Mouse (Mus musculus) embryonic facial prominence, embryonic 13.5 days (tissue): ENCODE results near the gene Map1s. TPM values are rescaled to one million over a fixed set of nuclear protein-coding genes. Genes with fewer than 3 reads are reported as not detected.

Experiments used
- ATAC-seq: fragments of 200-750 bp; cut with Nextera tagmentation; 2 replicates; pipeline ENCODE4 v1.8.0; 2017; ENCODE audit warnings: low read depth; ENCODE audit not compliant: insufficient number of reproducible peaks, insufficient read depth, low FRiP score, low TSS enrichment
- H3K27ac ChIP-seq: fragments of 300-500 bp; sonication (generic); 2 replicates; pipeline ENCODE4 v1.5.1; 2015; ENCODE audit warnings: moderate library complexity, mild to moderate bottlenecking, inconsistent platforms
- H3K27me3 ChIP-seq: fragments of 300-500 bp; sonication (generic); 2 replicates; pipeline ENCODE4 v1.6.1; 2015; ENCODE audit warnings: mild to moderate bottlenecking, inconsistent platforms
- H3K36me3 ChIP-seq: fragments of 300-500 bp; sonication (generic); 2 replicates; pipeline ENCODE4 v1.6.1; 2015; ENCODE audit warnings: mild to moderate bottlenecking, inconsistent platforms
- H3K4me1 ChIP-seq: fragments of 300-500 bp; sonication (generic); 2 replicates; pipeline ENCODE4 v1.6.1; 2015; ENCODE audit warnings: inconsistent platforms
- H3K4me2 ChIP-seq: fragments of 300-500 bp; sonication (generic); 2 replicates; pipeline ENCODE4 v1.6.1; 2015; ENCODE audit warnings: moderate library complexity, mild to moderate bottlenecking, inconsistent platforms
- H3K4me3 ChIP-seq: fragments of 300-500 bp; sonication (generic); 2 replicates; pipeline ENCODE4 v1.5.1; 2015; ENCODE audit warnings: mild to moderate bottlenecking, inconsistent platforms
- H3K9ac ChIP-seq: fragments of 300-500 bp; sonication (generic); 2 replicates; pipeline ENCODE4 v1.6.1; 2015; ENCODE audit warnings: mild to moderate bottlenecking, inconsistent platforms
- H3K9me3 ChIP-seq: fragments of 300-500 bp; sonication (generic); 2 replicates; pipeline ENCODE4 v1.6.1; 2016; ENCODE audit warnings: inconsistent platforms
- WGBS: fragments of 180-500 bp; shearing (Covaris S2); methylation state at CpG from one replicate; pipeline ENCODE4 v1.1.7; 2015; ENCODE audit warnings: mixed read lengths; 5-methylcytosine and 5-hydroxymethylcytosine counted together
- polyA plus RNA-seq: library from polyadenylated mRNA; unstranded; fragments of >200 nt; fragmentation: Nextera tagmentation; extraction: Ambion mirVana; gene quantifications from 2 replicates; pipeline ENCODE4 v1.2.1, GENCODE M21; 2015

The Map1s gene
- polyA plus RNA-seq, 1 experiment from 2014 or later, result 52.6 TPM

DNA sequence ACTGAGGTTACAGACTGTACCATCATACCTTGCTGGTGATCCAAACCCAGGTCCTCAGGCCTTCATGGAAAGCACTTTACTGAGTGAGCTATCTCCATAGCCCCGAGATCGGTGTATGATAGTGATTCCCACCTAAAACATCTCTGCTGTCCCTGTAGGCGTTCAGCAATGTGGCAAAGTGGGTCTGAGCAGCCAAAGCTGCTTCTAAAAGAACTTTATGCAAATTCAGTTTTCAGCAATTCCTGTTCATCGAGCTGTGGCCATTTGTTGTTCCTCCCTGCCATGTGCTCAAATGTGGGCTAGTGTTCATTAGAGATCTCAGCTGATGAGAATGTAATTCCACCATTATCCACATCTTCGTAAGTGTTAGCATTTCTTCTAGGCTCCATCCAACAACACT lies 20.7 kb downstream of the Map1s start:
- Histone ChIP-seq H3K9ac (no peak overlapping the region), H3K36me3 (peaks cover 8% of the 10 kb centered on the region), H3K4me2 (no peak overlapping the region), H3K27me3 (no peaks in the 10 kb centered on the region), H3K4me1 (no peaks in the 10 kb centered on the region), H3K4me3 (no peak overlapping the region), H3K27ac (no peak overlapping the region), H3K9me3 (no peaks in the 10 kb centered on the region)
- WGBS, result 88% methylated on average over 5 of the region's 5 CpGs
- no peak for ATAC-seq

DNA sequence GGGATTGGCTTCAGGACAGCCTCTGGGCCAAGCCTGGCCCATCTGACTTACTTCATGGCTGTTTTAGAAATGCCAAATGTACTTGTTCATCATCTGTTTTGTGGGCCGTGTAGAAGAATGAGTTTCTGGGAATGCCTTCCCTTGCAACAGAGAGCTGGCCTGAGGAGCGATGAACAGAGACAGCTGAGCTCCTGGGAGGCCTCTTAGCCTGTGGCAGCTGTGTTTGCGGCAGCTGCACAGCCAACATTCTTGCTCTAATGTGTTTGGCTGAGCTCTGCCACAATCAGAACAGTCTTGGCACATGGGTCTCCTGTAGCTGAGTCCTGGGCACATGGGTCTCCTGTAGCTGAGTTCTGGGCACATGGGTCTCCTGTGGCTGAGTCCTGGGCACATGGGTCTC lies 22.4 kb downstream of the Map1s start:
- H3K4me3 ChIP-seq, result no peak overlapping the region
- H3K27me3 ChIP-seq, result no peaks in the 10 kb centered on the region
- no peak overlapping the region for H3K4me2 ChIP-seq
- H3K27ac ChIP-seq, result no peak overlapping the region
- H3K4me1 ChIP-seq, result no peaks in the 10 kb centered on the region
- ATAC-seq, result no peak
- H3K36me3 ChIP-seq, result peaks cover 4% of the 10 kb centered on the region; the same call in 1 of the 2 replicates
- 66% methylated on average over 3 of the region's 3 CpGs for WGBS
- H3K9me3 ChIP-seq, result no peaks in the 10 kb centered on the region
- no peak overlapping the region for H3K9ac ChIP-seq

DNA sequence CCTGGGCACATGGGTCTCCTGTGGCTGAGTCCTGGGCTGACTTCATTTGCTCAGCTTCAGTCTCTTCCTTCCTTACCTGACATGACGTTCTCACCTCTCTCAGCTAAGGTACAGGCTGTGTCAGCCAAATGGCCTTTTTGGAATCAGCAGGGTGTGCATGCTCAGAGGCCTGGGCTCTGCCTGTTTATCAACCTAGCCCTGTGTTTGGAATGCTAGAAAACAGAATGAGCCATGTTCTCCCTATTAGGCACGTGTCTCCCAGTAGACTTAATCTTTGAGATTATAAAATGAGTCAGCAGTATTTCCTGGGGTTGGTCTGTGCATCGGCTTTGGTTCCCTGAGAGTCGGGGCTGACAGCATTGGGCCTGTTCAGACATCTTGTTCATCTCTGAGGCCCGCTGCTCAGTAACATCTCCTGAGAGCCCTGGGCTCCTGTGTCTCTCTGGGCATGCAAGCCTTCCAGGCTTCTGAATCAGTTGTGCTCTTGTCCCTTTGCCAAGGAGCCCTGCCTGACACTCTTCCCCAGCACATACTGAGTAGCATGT lies 23.1 kb downstream of the Map1s start:
- Histone ChIP-seq H3K36me3 (peaks cover 4% of the 10 kb centered on the region; the same call in 1 of the 2 replicates), H3K27ac (no peak overlapping the region), H3K9me3 (no peaks in the 10 kb centered on the region), H3K4me3 (no peak overlapping the region), H3K4me1 (no peaks in the 10 kb centered on the region), H3K9ac (no peak overlapping the region), H3K27me3 (no peaks in the 10 kb centered on the region), H3K4me2 (no peak overlapping the region)
- no peak for ATAC-seq
- 74% methylated on average over 5 of the region's 5 CpGs for WGBS

DNA sequence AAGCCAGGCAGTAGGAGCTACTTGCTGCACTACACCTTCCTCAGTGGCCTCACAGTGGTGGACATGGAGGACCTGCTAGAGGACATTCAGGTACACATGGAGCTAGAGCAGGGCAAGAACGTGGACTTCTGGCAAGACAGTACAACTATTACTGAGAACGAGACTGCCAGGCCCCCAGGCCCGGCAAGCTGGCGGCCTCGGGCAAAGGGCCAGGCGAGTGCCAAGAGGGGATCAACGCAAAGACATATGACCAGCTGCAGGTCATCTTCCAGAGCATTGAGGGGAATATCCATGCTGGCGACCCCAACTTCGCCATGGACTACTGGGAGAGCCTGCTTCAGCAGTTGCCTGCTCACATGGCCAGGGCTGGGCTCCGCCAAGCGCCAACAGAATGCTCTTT lies 26.0 kb downstream of the Map1s start:
- Histone ChIP-seq H3K4me3 (no peak overlapping the region), H3K4me2 (no peak overlapping the region), H3K27ac (no peak overlapping the region), H3K4me1 (no peaks in the 10 kb centered on the region), H3K36me3 (peaks cover 4% of the 10 kb centered on the region; the same call in 1 of the 2 replicates), H3K9me3 (no peaks in the 10 kb centered on the region), H3K27me3 (no peaks in the 10 kb centered on the region), H3K9ac (no peak overlapping the region)
- no peak for ATAC-seq
- 92% methylated on average over 11 of the region's 11 CpGs for WGBS

DNA sequence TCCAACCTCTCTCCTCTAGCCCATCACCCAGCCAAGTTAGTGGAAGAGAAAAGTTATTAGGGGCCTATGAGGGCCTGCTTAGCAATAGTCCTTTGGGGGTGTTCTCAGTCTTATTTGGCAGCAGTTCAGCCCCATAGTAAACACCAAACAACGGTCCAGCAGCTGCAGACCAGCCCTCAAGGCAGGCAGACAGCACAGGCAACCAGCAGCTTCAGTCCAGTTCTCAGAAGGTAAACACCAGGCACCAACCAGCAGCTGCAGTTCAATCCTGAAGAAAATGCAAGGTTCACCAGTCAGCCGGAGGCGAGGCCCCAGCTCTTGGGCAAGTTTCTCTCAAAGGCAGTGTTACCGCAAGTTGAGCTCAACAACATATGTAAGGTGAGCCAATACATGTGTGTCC lies 27.3 kb downstream of the Map1s start:
- Histone ChIP-seq H3K36me3 (no peaks in the 10 kb centered on the region; the same call in 1 of the 2 replicates), H3K9me3 (no peaks in the 10 kb centered on the region), H3K4me1 (no peaks in the 10 kb centered on the region), H3K4me3 (no peak overlapping the region), H3K9ac (no peak overlapping the region), H3K27ac (no peak overlapping the region), H3K4me2 (no peak overlapping the region), H3K27me3 (no peaks in the 10 kb centered on the region)
- 91% methylated on average over 4 of the region's 4 CpGs for WGBS
- no peak for ATAC-seq

DNA sequence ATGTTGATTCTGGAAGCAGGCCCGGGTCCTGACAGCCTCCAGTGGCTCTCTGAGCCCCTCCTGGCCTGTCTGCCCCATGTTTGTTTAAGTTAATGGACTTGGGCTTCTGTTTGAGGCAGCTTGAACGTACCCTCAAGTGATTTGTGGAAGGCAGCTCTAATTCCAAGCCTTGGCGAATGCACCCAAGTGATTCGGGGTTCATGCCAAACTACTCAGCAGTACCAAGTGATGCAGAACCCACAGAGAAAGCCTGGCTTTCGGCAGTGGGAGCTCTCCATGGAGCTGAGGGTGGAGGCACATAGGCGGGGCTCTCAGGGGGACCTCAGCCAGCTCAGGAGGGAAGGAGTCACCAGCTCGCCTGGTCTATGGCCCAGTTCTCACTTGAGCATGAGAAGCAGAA lies 29.1 kb downstream of the Map1s start:
- no peaks in the 10 kb centered on the region for H3K9me3 ChIP-seq
- no peak overlapping the region for H3K27ac ChIP-seq
- ATAC-seq, result no peak
- no peaks in the 10 kb centered on the region; the same call in 1 of the 2 replicates for H3K36me3 ChIP-seq
- WGBS, result 65% methylated on average over 7 of the region's 7 CpGs
- no peaks in the 10 kb centered on the region for H3K4me1 ChIP-seq
- H3K4me3 ChIP-seq, result no peak overlapping the region
- H3K4me2 ChIP-seq, result no peak overlapping the region
- no peak overlapping the region for H3K9ac ChIP-seq
- no peaks in the 10 kb centered on the region for H3K27me3 ChIP-seq

DNA sequence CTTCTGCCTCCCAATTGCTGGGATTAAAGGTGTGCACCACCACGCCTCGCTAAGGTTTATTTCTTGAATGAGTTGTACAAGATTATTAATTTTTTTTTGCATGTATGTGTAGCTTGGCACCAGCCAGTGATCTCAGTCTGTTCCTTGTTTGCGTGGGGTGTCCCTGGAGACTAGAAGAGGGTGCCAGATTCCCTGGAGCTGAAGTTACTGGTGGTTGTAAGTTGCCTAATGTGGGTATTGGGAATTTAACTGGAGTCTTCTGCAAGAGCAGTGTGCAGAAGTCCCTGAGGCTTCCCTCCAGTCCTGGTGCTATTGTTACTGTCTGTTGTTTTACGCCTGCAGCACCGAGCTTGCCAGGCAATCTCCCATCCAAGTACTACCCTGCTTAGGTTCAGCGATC lies 31.5 kb downstream of the Map1s start:
- 80% methylated on average over 6 of the region's 6 CpGs for WGBS
- H3K9me3 ChIP-seq, result no peaks in the 10 kb centered on the region
- H3K4me2 ChIP-seq, result no peak overlapping the region
- ATAC-seq, result no peak
- no peaks in the 10 kb centered on the region for H3K4me1 ChIP-seq
- H3K36me3 ChIP-seq, result no peaks in the 10 kb centered on the region; the same call in 1 of the 2 replicates
- H3K9ac ChIP-seq, result no peak overlapping the region
- H3K27me3 ChIP-seq, result no peaks in the 10 kb centered on the region
- H3K4me3 ChIP-seq, result no peak overlapping the region
- H3K27ac ChIP-seq, result no peak overlapping the region

DNA sequence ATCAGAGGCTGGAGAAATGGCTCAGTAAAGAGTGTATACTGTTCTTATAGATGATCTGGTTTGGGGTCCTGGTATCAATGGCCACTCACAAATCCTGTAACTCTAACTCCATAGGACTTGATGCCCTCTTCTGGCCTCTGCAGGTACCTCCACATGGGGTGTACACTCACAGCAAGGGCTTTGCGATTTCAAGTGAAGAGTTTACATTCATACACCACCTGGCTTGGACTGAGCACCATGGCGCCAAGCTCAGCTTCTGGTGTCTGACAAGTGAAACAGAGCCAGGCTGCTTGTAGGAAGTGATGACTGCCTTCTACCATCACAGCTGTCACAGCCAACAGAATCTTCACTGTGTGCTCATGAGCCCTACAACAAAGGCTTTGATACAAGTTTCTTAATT lies 35.7 kb downstream of the Map1s start:
- H3K27me3 ChIP-seq, result no peaks in the 10 kb centered on the region
- no peak overlapping the region for H3K4me2 ChIP-seq
- H3K4me3 ChIP-seq, result no peak overlapping the region
- H3K9ac ChIP-seq, result no peak overlapping the region
- H3K9me3 ChIP-seq, result no peaks in the 10 kb centered on the region
- H3K27ac ChIP-seq, result no peak overlapping the region
- no peak for ATAC-seq
- H3K36me3 ChIP-seq, result no peaks in the 10 kb centered on the region
- 61% methylated on average over 2 of the region's 2 CpGs for WGBS
- H3K4me1 ChIP-seq, result no peaks in the 10 kb centered on the region

DNA sequence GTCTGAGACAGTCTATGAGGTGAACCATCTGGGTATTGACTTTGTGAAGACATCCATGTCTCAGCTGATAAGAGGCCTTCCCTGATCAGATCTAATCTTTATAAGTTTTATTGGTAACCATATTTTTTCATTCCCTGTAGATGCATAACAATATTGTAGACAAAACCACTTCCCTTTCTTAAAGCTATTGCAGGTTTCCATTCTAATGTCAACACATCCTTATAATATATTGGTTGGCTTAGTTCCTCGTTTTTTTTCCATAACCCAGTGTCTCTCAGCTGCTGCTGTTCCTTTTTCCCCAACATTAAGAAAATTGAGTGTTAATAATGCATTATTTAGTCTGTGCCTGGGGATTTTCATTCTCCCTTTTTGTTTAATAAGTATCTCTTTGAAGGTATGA lies 37.5 kb downstream of the Map1s start:
- H3K9ac ChIP-seq, result no peak overlapping the region
- ATAC-seq, result no peak
- H3K27ac ChIP-seq, result no peak overlapping the region
- H3K4me2 ChIP-seq, result no peak overlapping the region
- H3K36me3 ChIP-seq, result no peaks in the 10 kb centered on the region
- 43% methylated on average over 1 of the region's 1 CpGs for WGBS
- no peaks in the 10 kb centered on the region for H3K9me3 ChIP-seq
- H3K4me1 ChIP-seq, result no peaks in the 10 kb centered on the region
- H3K4me3 ChIP-seq, result no peak overlapping the region
- H3K27me3 ChIP-seq, result no peaks in the 10 kb centered on the region; the same call in 1 of the 2 replicates

DNA sequence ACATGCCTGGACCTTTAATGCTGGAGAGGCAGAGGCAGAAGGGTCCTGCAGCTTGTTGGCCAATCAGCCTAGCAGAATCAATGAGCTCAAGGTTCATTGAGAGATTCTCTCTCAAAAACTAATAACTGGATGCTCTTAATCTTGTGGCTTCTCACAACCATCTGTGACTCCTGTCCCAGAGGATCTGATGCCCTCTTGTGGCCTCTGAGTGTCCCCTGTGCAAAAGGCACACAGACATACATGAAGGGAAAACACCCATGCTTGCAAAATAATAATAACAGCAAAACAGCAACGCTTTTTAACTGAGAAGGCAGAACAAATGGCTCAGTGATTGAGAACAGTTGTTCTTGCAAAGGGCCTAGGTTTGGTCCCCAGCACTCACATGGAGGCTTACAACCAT lies 44.1 kb downstream of the Map1s start:
- no peaks in the 10 kb centered on the region; the same call in 1 of the 2 replicates for H3K27me3 ChIP-seq
- no peak for ATAC-seq
- no peaks in the 10 kb centered on the region for H3K9me3 ChIP-seq
- H3K27ac ChIP-seq, result no peak overlapping the region
- no peaks in the 10 kb centered on the region for H3K4me1 ChIP-seq
- H3K4me2 ChIP-seq, result no peak overlapping the region
- H3K9ac ChIP-seq, result no peak overlapping the region
- no peak overlapping the region for H3K4me3 ChIP-seq
- 71% methylated on average over 1 of the region's 1 CpGs for WGBS
- no peaks in the 10 kb centered on the region for H3K36me3 ChIP-seq

DNA sequence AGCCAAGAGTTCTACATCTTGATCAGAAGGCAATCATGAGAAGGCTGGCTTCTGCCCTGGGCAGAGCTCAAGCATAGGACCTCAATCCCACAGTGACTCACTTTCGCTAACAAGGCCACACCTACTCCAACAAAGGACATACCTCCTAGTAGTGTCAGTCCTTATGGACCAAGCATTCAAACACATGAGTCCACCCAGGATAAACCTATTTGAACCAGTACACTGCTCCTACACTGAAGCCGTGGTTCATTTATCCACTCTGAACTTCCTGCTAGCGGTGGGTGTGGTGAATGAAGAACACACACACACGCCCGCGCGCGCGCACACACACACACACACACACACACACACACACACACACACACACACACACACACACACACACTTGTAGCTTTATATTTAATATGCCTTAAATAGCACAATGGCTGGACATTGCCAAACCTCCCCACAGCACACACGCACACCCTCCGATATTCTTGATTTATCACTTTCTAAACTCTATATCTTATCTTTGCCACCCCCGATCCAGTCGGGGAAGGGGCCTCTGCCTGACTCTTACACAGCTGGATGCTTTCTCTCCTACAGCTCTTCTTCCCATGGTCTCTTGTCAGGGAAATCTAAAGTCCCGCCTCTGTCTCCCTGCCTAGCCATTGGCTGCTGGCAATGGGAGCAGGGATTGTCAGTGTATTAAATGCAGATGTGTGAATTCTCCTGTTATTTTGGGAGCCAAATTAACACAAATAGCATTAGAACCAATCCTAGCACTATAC lies 55.2 kb downstream of the Map1s start:
- Histone ChIP-seq H3K4me3 (no peak overlapping the region), H3K4me1 (no peaks in the 10 kb centered on the region), H3K9ac (no peak overlapping the region), H3K4me2 (no peak overlapping the region), H3K36me3 (no peaks in the 10 kb centered on the region), H3K9me3 (no peaks in the 10 kb centered on the region), H3K27ac (no peak overlapping the region), H3K27me3 (no peaks in the 10 kb centered on the region)
- no peak for ATAC-seq
- 77% methylated on average over 14 of the region's 14 CpGs for WGBS

DNA sequence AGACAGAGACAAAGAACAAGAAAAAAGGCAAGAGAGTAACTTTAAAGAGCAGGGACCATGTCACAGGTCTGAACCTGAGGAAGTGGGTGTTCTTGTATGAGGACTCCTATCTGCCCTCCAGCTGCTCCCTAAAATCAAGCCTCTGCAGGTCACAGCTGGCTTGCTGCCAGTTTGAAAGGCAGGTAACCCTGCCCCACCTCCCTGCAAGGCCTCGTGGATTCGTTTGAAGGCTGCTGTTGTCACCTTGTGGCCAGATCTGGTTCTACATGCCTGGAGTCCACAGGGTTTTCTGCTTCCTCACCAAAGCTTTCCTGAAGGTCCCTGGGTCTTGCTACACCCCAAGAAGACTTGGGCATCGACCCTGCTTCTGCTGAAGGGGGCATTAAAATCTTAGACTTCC lies 58.4 kb downstream of the Map1s start:
- Histone ChIP-seq H3K27me3 (no peaks in the 10 kb centered on the region), H3K4me3 (no peak overlapping the region), H3K4me1 (no peaks in the 10 kb centered on the region), H3K9me3 (no peaks in the 10 kb centered on the region), H3K36me3 (no peaks in the 10 kb centered on the region), H3K4me2 (no peak overlapping the region), H3K27ac (no peak overlapping the region), H3K9ac (no peak overlapping the region)
- WGBS, result 3% methylated on average over 3 of the region's 3 CpGs
- ATAC-seq, result no peak
